Mouse (Mus musculus) ES-Bruce4 (cell line): Measurements from ENCODE around the gene Mfsd7a.

Source experiments
- CTCF ChIP-seq: IDR thresholded peaks from one replicate; pipeline ENCODE4 v1.8.1; 2011; ENCODE audit warnings: low read depth, low read length
- POLR2A ChIP-seq: IDR thresholded peaks from one replicate; pipeline ENCODE4 v1.8.1; 2011; ENCODE audit warnings: low read length; ENCODE audit not compliant: insufficient read depth

DNA sequence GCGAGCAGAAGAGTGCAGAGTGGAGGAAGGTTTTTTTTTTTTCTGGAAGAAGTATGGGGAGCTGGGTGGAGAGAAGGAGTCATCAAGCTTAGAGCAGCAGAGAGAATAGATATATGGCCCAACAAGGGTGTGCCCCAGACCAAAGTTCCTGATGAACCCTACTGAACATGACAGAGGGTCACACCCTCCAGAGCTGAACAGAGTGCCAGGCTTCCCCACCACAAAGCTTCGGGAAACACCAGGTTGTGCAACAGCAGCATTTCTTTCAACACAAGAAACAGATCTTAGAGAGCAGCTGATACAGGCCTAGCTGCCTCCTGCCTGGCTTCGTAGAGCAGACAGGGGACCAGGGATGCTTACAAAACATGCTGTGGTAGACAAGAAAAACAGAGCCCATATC, 1.7 kb downstream of the Mfsd7a start:
- TF ChIP-seq POLR2A (no peak), CTCF (no peak)
